Mouse (Mus musculus) MEL (cell line): ENCODE results near the gene S100a13.

Source experiments
- CHD1 ChIP-seq: IDR thresholded peaks from 2 replicates; pipeline ENCODE4 v1.6.1; 2012; ENCODE audit warnings: low read depth, mild to moderate bottlenecking, inconsistent platforms, low read length, improper control_type of control experiment
- SMC3 ChIP-seq: IDR thresholded peaks from 2 replicates; pipeline ENCODE4 v1.6.1; 2011; ENCODE audit warnings: low read depth, low read length, improper control_type of control experiment

- TF ChIP-seq CHD1 (no peak), SMC3 (peak; percentile 69)
Measured at GRCm38 (mm10) chr3:90491350-90491749, 22.9 kb upstream of the S100a13 start.
